Mouse (Mus musculus): ENCODE data around the gene A930033H14Rik.

- TF ChIP-seq E2F4 (IDR thresholded peaks at IDR 0.05; ENCODE audit: insufficient read depth) (no peak), MAX (IDR thresholded peaks at IDR 0.05; ENCODE audit: low read depth) (no peak)
These were observed 41.5 kb upstream of the A930033H14Rik start for GRCm38 (mm10) chr10:69254390-69254847.

All from myocyte (in vitro differentiated cells).